9 mouse cellular contexts compared by ENCODE assay signal in genomic region chr12:73534591-73534990, GRCm38 (mm10). TPM values are rescaled to one million over a fixed set of nuclear protein-coding genes. Genes with fewer than 3 reads are reported as not detected.
A peak's percentile ranks its signal among the peaks of the same experiment; 100 is the strongest.
DNase-seq lines count a peak whose midpoint lies in the region; ATAC-seq and TF ChIP-seq lines count a peak whose summit lies in the region.
"Had no signal": no experiment of that assay in that cellular context is flagged by ENCODE, and none has a peak within 500 bp of the region (broad histone marks: within the 10 kb centered on the region; RNA-seq: fewer than 3 reads in every experiment).

No protein-coding gene starts in this region.

- no peaks in the 10 kb centered on the region for H3K9me3 ChIP-seq in intestine, embryonic 14.5 days (ENCODE audit: control insufficient read depth, low read length)
- H3K9me3 ChIP-seq in intestine, embryonic 16.5 days (ENCODE audit: control insufficient read depth, low read length): no peaks in the 10 kb centered on the region
- no peaks in the 10 kb centered on the region for H3K9me3 ChIP-seq in E14TG2a.4 (ENCODE audit: low read length)
- H3K9me3 ChIP-seq: liver, embryonic 15.5 days had no signal

- WGBS in intestine, embryonic 14.5 days: 14% methylated on average over 9 of the region's 9 CpGs
- 13% methylated on average over 9 of the region's 9 CpGs for WGBS in intestine, embryonic 16.5 days

- H3K36me3 ChIP-seq in intestine, embryonic 14.5 days (ENCODE audit: control insufficient read depth, insufficient read depth, low read length): no peaks in the 10 kb centered on the region
- H3K36me3 ChIP-seq in intestine, embryonic 16.5 days (ENCODE audit: control insufficient read depth, insufficient read depth, low read length): no peaks in the 10 kb centered on the region
- H3K36me3 ChIP-seq in E14TG2a.4 (ENCODE audit: insufficient read depth, low read length): no peaks in the 10 kb centered on the region
- H3K36me3 ChIP-seq: liver, embryonic 15.5 days had no signal

- peak; percentile 93 for TF ChIP-seq CTCF in E14TG2a.4 (conservative IDR thresholded peaks at IDR 0.05; ENCODE audit: low read length)

- peak; percentile 87 for DNase-seq in intestine, embryonic 14.5 days (ENCODE audit: low spot score)
- peak; percentile 72 for DNase-seq in brain, adult 2 months (ENCODE audit: low read depth, low spot score)
- DNase-seq in gastrocnemius, adult 8-10 months (ENCODE audit: low spot score in 2 of 2): peak; percentile 28 to 35
- DNase-seq in left cerebral cortex, adult 18-20 months (ENCODE audit: low spot score in 2 of 2): peak; percentile 67 to 74
- peak; percentile 86 for DNase-seq in naive thymus-derived CD4-positive, alpha-beta T cell, adult 2 months (ENCODE audit: low read depth)

- H3K27ac ChIP-seq in intestine, embryonic 14.5 days (ENCODE audit: low read depth): no peak overlapping the region
- H3K27ac ChIP-seq in intestine, embryonic 16.5 days (ENCODE audit: low read length): no peak overlapping the region
- H3K27ac ChIP-seq: liver, embryonic 15.5 days had no signal

- H3K4me3 ChIP-seq in intestine, embryonic 14.5 days (ENCODE audit: low read depth, low read length): no peak overlapping the region
- no peak overlapping the region for H3K4me3 ChIP-seq in intestine, embryonic 16.5 days (ENCODE audit: low read length)
- no peak overlapping the region for H3K4me3 ChIP-seq in E14TG2a.4 (replicated peaks; ENCODE audit: low read length)
- H3K4me3 ChIP-seq: liver, embryonic 15.5 days had no signal

- H3K4me2 ChIP-seq in intestine, embryonic 14.5 days (ENCODE audit: low read length): no peak overlapping the region
- no peak overlapping the region for H3K4me2 ChIP-seq in intestine, embryonic 16.5 days (ENCODE audit: low read depth, low read length)
- H3K4me2 ChIP-seq: liver, embryonic 15.5 days had no signal

- 0 out of 2 replicates have a peak, but pooled peaks cover 4% of the 10 kb centered on the region for H3K27me3 ChIP-seq in intestine, embryonic 14.5 days (replicated peaks; ENCODE audit: control insufficient read depth, insufficient read depth, low read length)
- H3K27me3 ChIP-seq in intestine, embryonic 16.5 days (replicated peaks; ENCODE audit: control insufficient read depth, insufficient read depth, low read length): peaks cover 2% of the 10 kb centered on the region; the same call in 1 of the 2 replicates
- H3K27me3 ChIP-seq in E14TG2a.4 (ENCODE audit: insufficient read depth, low read length): peaks cover 5% of the 10 kb centered on the region; the same call in 1 of the 2 replicates
- H3K27me3 ChIP-seq: liver, embryonic 15.5 days had no signal

- no peak for ATAC-seq in intestine, embryonic 14.5 days (replicated peaks; ENCODE audit: low FRiP score, low TSS enrichment, low read depth)
- no peak for ATAC-seq in intestine, embryonic 16.5 days
- no peak for ATAC-seq in erythroblast, adult 5-6 weeks (replicated peaks; ENCODE audit: low FRiP score, poor library complexity, severe bottlenecking)

- no peaks in the 10 kb centered on the region for H3K4me1 ChIP-seq in intestine, embryonic 14.5 days (replicated peaks; ENCODE audit: control insufficient read depth, insufficient read depth, low read length)
- no peaks in the 10 kb centered on the region; the same call in 1 of the 2 replicates for H3K4me1 ChIP-seq in intestine, embryonic 16.5 days (ENCODE audit: control insufficient read depth, insufficient read depth, low read length)
- H3K4me1 ChIP-seq in E14TG2a.4 (replicated peaks; ENCODE audit: low read depth, low read length): peaks cover 19% of the 10 kb centered on the region

- H3K9ac ChIP-seq in intestine, embryonic 14.5 days (ENCODE audit: low read length): no peak overlapping the region
- no peak overlapping the region for H3K9ac ChIP-seq in intestine, embryonic 16.5 days (ENCODE audit: low read depth, low read length)
- H3K9ac ChIP-seq: liver, embryonic 15.5 days had no signal

RNA-seq across cellular contexts. Expression of gene Tmem30b, which starts 11.6 kb away (rescaled TPM):
- polyA plus RNA-seq in intestine, embryonic 14.5 days (2014; fragmentation: Nextera tagmentation; extraction: Ambion mirVana): 34.5 and 41.3 TPM in 2 replicates
- 82.9 and 91.2 TPM in 2 replicates for polyA plus RNA-seq in intestine, embryonic 16.5 days (2015; fragmentation: Nextera tagmentation; extraction: Ambion mirVana)
- under 1 TPM; 0.24 to 0.52 (median 0.36) TPM for total RNA-seq in gastrocnemius, adult 8-10 months (2022)
- under 1 TPM; 0.30 to 0.40 TPM for total RNA-seq in left cerebral cortex, adult 18-20 months (2021)
- total RNA-seq in erythroblast, adult 5-6 weeks (2015; ENCODE audit: low replicate concordance): not detected in 2 replicates
- not detected in 2 replicates for total RNA-seq in erythroblast, adult 5-6 weeks (2017; ENCODE audit: low replicate concordance)

RNA-seq across cellular contexts. Expression of gene Prkch, which starts 50.0 kb away (rescaled TPM):
- polyA plus RNA-seq in intestine, embryonic 14.5 days (2014; fragmentation: Nextera tagmentation; extraction: Ambion mirVana): 8.0 and 8.3 TPM in 2 replicates
- polyA plus RNA-seq in intestine, embryonic 16.5 days (2015; fragmentation: Nextera tagmentation; extraction: Ambion mirVana): 4.0 and 4.7 TPM in 2 replicates
- 1 to 10 TPM; 4.3 to 5.8 (median 4.9) TPM for total RNA-seq in gastrocnemius, adult 8-10 months (2022)
- 1 to 10 TPM; 4.8 to 5.6 TPM for total RNA-seq in left cerebral cortex, adult 18-20 months (2021)
- 2.5 and 2.7 TPM in 2 replicates for total RNA-seq in erythroblast, adult 5-6 weeks (2015; ENCODE audit: low replicate concordance)
- 2.1 and 2.4 TPM in 2 replicates for total RNA-seq in erythroblast, adult 5-6 weeks (2017; ENCODE audit: low replicate concordance)

Comparison
In these comparisons a context has a peak if more than half of its experiments do, and no peak if none do; other contexts are left out.
1. DNase-seq: peak in every context shown above with its lines; median percentile 87 in intestine, embryonic 14.5 days; 86 in naive thymus-derived CD4-positive, alpha-beta T cell, adult 2 months; 72 in brain, adult 2 months; 70 in left cerebral cortex, adult 18-20 months; 32 in gastrocnemius, adult 8-10 months.